Mouse (Mus musculus) midbrain, embryonic 16.5 days (tissue): ENCODE data around the gene Gm4792. TPM values are rescaled to one million over a fixed set of nuclear protein-coding genes. Genes with fewer than 3 reads are reported as not detected.

Experiments used
- ATAC-seq: fragments of 200-750 bp; cut with Nextera tagmentation; 2 replicates; pipeline ENCODE4 v1.8.0; 2017; ENCODE audit warnings: moderate TSS enrichment
- H3K27ac ChIP-seq: fragments of 300-500 bp; sonication (generic); 2 replicates; pipeline ENCODE4 v1.5.1; 2014; ENCODE audit warnings: mild to moderate bottlenecking, low read length, mixed read lengths
- H3K27me3 ChIP-seq: fragments of 300-500 bp; sonication (generic); 2 replicates; pipeline ENCODE4 v1.6.1; 2014; ENCODE audit warnings: low read depth, low read length, mixed read lengths; ENCODE audit not compliant: control insufficient read depth, insufficient read depth
- H3K36me3 ChIP-seq: fragments of 300-500 bp; sonication (generic); 2 replicates; pipeline ENCODE4 v1.6.1; 2014; ENCODE audit warnings: mild to moderate bottlenecking, low read length, moderate library complexity, mixed read lengths; ENCODE audit not compliant: control insufficient read depth, insufficient read depth
- H3K4me1 ChIP-seq: fragments of 300-500 bp; sonication (generic); 2 replicates; pipeline ENCODE4 v1.6.1; 2014; ENCODE audit warnings: mild to moderate bottlenecking, low read length, mixed read lengths; ENCODE audit not compliant: control insufficient read depth, insufficient read depth
- H3K4me2 ChIP-seq: fragments of 300-500 bp; sonication (generic); 2 replicates; pipeline ENCODE4 v1.6.1; 2014; ENCODE audit warnings: mild to moderate bottlenecking, low read length, mixed read lengths
- H3K4me3 ChIP-seq: fragments of 300-500 bp; sonication (generic); 2 replicates; pipeline ENCODE4 v1.5.1; 2014; ENCODE audit warnings: low read depth, mild to moderate bottlenecking, low read length, moderate library complexity, mixed read lengths
- H3K9ac ChIP-seq: fragments of 300-500 bp; sonication (generic); 2 replicates; pipeline ENCODE4 v1.6.1; 2014; ENCODE audit warnings: low read depth, low read length, mixed read lengths
- H3K9me3 ChIP-seq: fragments of 300-500 bp; sonication (generic); replicated peaks from 2 replicates; pipeline ENCODE4 v1.6.1; 2014; ENCODE audit warnings: mild to moderate bottlenecking, low read length, mixed read lengths; ENCODE audit not compliant: control insufficient read depth, poor library complexity, severe bottlenecking
- WGBS: fragments of 180-500 bp; shearing (Covaris S2); extraction: QIAGEN DNeasy Blood & Tissue Kit; methylation state at CpG from one replicate; pipeline ENCODE4 v1.1.7; 2014; 5-methylcytosine and 5-hydroxymethylcytosine counted together
- polyA plus RNA-seq: library from polyadenylated mRNA; unstranded; fragments of >200 nt; fragmentation: Nextera tagmentation; extraction: Ambion mirVana; gene quantifications from 2 replicates; pipeline ENCODE4 v1.2.1, GENCODE M21; 2015

Gene Gm4792
- polyA plus RNA-seq, 1 experiment from 2014 or later: 0.74 TPM

GRCm38 (mm10) chr10:94282797-94283196 is 15.7 kb downstream of the Gm4792 start:
- Histone ChIP-seq H3K36me3 (no peaks in the 10 kb centered on the region), H3K27me3 (no peaks in the 10 kb centered on the region), H3K4me2 (no peak overlapping the region), H3K9me3 (no peaks in the 10 kb centered on the region), H3K4me1 (peaks cover 7% of the 10 kb centered on the region; the same call in 1 of the 2 replicates), H3K9ac (no peak overlapping the region), H3K4me3 (no peak overlapping the region), H3K27ac (no peak overlapping the region)
- WGBS: 86% methylated on average over 7 of the region's 7 CpGs
- no peak for ATAC-seq

- H3K9me3 ChIP-seq: no peaks in the 10 kb centered on the region
- no peak overlapping the region for H3K4me2 ChIP-seq
- no peaks in the 10 kb centered on the region for H3K36me3 ChIP-seq
- H3K27ac ChIP-seq: no peak overlapping the region
- WGBS: 80% methylated on average over 8 of the region's 8 CpGs
- no peak overlapping the region for H3K4me3 ChIP-seq
- H3K9ac ChIP-seq: no peak overlapping the region
- H3K4me1 ChIP-seq: peaks cover 7% of the 10 kb centered on the region; the same call in 1 of the 2 replicates
- no peaks in the 10 kb centered on the region for H3K27me3 ChIP-seq
- ATAC-seq: no peak
These were observed 16.3 kb downstream of the Gm4792 start for GRCm38 (mm10) chr10:94282179-94282578.

DNA sequence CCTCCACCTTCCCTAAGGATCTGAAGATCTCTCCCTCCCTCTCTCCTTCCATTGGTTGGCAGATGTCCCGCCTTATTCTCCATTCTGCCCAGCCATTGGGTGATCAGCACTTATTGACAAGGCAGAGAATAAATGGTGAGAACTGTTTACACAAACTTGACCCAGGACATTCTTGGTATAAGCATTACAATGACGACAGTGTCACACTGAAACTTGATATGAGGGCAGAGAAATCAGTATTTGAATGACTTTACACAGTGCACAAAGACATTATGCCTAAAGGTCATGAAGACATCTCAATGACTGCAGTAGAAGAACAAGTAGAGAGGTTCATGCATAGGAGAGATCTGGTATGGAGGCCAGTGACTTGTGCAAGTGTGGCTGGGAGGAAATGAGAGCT is 22.0 kb downstream of the Gm4792 start:
- no peak for ATAC-seq
- no peak overlapping the region for H3K9ac ChIP-seq
- H3K36me3 ChIP-seq: no peaks in the 10 kb centered on the region
- H3K9me3 ChIP-seq: no peaks in the 10 kb centered on the region
- peaks cover 7% of the 10 kb centered on the region; the same call in 1 of the 2 replicates for H3K4me1 ChIP-seq
- H3K27me3 ChIP-seq: no peaks in the 10 kb centered on the region
- no peak overlapping the region for H3K4me2 ChIP-seq
- WGBS: 58% methylated on average over 2 of the region's 2 CpGs
- no peak overlapping the region for H3K4me3 ChIP-seq
- no peak overlapping the region for H3K27ac ChIP-seq

DNA sequence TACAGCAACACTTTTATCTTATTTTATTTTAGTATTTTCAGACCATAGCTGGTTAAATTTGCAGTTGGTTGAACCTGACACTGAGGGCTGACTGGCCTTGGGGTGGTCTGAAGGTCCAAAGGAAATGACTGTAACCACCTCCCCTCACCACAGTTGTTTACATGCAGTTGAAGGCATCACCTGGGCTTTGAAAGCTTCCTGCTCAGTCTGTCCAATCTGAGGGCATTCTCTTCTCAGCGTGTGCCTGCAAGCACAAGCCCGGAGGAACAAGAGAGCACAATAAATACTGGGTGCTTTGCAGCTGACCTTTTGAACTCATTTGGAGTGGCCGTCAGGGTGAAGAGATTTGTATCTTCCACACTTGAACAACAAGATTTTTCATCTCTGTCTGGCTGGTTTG is 23.2 kb downstream of the Gm4792 start:
- WGBS: 33% methylated on average over 3 of the region's 3 CpGs
- H3K36me3 ChIP-seq: no peaks in the 10 kb centered on the region

DNA sequence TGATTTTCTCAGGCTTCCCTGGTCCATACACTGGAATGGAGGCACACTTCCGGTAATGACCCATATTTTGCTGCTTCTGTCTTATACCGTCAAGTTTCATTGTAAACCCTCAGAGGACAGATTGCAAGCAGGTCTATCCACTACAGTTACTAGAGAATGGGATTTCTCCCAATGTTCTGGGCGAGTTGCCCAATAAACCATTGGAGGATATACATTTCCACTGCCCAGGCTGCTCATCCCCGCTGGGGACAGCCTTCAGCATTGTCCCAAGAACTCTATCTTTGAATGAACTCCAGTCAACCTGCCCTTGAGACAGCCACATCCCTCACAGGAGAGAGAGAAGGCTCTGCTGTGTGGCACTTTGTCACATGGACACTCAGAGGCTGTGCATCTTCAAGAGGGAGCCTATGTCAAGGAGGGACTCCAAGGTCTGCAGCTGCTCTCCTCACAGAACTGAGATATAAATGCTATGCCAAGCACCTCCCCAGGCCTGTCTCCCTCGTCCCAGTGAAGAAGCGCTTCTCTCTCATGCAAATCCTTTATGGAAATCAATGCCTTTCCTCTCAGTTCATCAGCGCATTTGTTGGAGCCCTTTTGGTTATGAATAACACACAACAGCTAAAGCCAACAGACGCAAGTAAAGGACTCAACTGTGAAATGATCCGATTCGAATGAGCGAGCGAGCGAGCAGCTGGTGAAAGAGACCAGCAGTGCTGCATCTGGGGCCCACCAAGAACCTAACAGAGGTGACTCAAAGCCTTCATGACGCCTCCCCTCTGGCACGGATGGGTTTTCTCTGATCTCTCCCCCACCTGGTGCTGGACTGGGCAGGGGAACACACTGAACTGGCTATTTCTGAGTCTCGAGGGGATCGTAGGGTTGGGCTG is 32.6 kb downstream of the Gm4792 start:
- H3K9me3 ChIP-seq: no peaks in the 10 kb centered on the region
- no peaks in the 10 kb centered on the region for H3K4me1 ChIP-seq
- no peak overlapping the region for H3K4me2 ChIP-seq
- H3K27me3 ChIP-seq: no peaks in the 10 kb centered on the region
- peak; percentile 3; the same call in 1 of the 2 replicates for ATAC-seq
- H3K4me3 ChIP-seq: no peak overlapping the region
- H3K27ac ChIP-seq: no peak overlapping the region; the same call in 1 of the 2 replicates
- H3K36me3 ChIP-seq: no peaks in the 10 kb centered on the region
- WGBS: 52% methylated on average over 17 of the region's 17 CpGs
- no peak overlapping the region for H3K9ac ChIP-seq

More for the DNA sequence above, 23.2 kb downstream of the Gm4792 start:
- Histone ChIP-seq H3K4me3 (no peak overlapping the region), H3K27ac (no peak overlapping the region), H3K4me1 (peaks cover 10% of the 10 kb centered on the region), H3K27me3 (no peaks in the 10 kb centered on the region), H3K9me3 (no peaks in the 10 kb centered on the region), H3K4me2 (no peak overlapping the region), H3K9ac (no peak overlapping the region)
- no peak for ATAC-seq

GRCm38 (mm10) chr10:94263211-94263610 is 35.3 kb downstream of the Gm4792 start:
- no peak for ATAC-seq
- no peaks in the 10 kb centered on the region for H3K4me1 ChIP-seq

GRCm38 (mm10) chr10:94262646-94263045 is 35.9 kb downstream of the Gm4792 start:
- Histone ChIP-seq H3K4me3 (no peak overlapping the region), H3K36me3 (no peaks in the 10 kb centered on the region), H3K9me3 (no peaks in the 10 kb centered on the region), H3K4me2 (no peak overlapping the region), H3K4me1 (no peaks in the 10 kb centered on the region), H3K27me3 (no peaks in the 10 kb centered on the region), H3K27ac (no peak overlapping the region), H3K9ac (no peak overlapping the region)
- 92% methylated on average over 13 of the region's 13 CpGs for WGBS
- no peak for ATAC-seq

More at GRCm38 (mm10) chr10:94263211-94263610, 35.3 kb downstream of the Gm4792 start:
- Histone ChIP-seq H3K9ac (no peak overlapping the region), H3K9me3 (no peaks in the 10 kb centered on the region), H3K4me3 (no peak overlapping the region), H3K27me3 (no peaks in the 10 kb centered on the region), H3K27ac (no peak overlapping the region), H3K4me2 (no peak overlapping the region), H3K36me3 (no peaks in the 10 kb centered on the region)
- 70% methylated on average over 3 of the region's 3 CpGs for WGBS

- no peaks in the 10 kb centered on the region for H3K9me3 ChIP-seq
- ATAC-seq: no peak
- 83% methylated on average over 1 of the region's 1 CpGs for WGBS
These were observed 38.0 kb downstream of the Gm4792 start for GRCm38 (mm10) chr10:94260544-94260943.

GRCm38 (mm10) chr10:94256518-94256917 is 42.0 kb downstream of the Gm4792 start:
- 87% methylated on average over 4 of the region's 4 CpGs for WGBS
- Histone ChIP-seq H3K9me3 (no peaks in the 10 kb centered on the region), H3K9ac (no peak overlapping the region), H3K27ac (no peak overlapping the region), H3K4me2 (no peak overlapping the region), H3K27me3 (no peaks in the 10 kb centered on the region), H3K4me3 (no peak overlapping the region), H3K36me3 (no peaks in the 10 kb centered on the region), H3K4me1 (no peaks in the 10 kb centered on the region)
- ATAC-seq: no peak

More at GRCm38 (mm10) chr10:94260544-94260943, 38.0 kb downstream of the Gm4792 start:
- Histone ChIP-seq H3K4me2 (no peak overlapping the region), H3K9ac (no peak overlapping the region), H3K27ac (no peak overlapping the region), H3K4me1 (no peaks in the 10 kb centered on the region), H3K4me3 (no peak overlapping the region), H3K27me3 (no peaks in the 10 kb centered on the region), H3K36me3 (no peaks in the 10 kb centered on the region)
